Mouse (Mus musculus) stomach, postnatal 0 days (tissue): ENCODE results near the gene Pdgfa. TPM values are rescaled to one million over a fixed set of nuclear protein-coding genes. Genes with fewer than 3 reads are reported as not detected.

Experiments used
- ATAC-seq: fragments of 200-750 bp; cut with Nextera tagmentation; 2 replicates; pipeline ENCODE4 v1.8.0; 2017; ENCODE audit not compliant: low FRiP score, low TSS enrichment
- DNase-seq: peaks from one replicate; pipeline ENCODE4 v3.0.0-alpha.2; 2016; ENCODE audit warnings: low spot score
- H3K27ac ChIP-seq: fragments of 300-500 bp; sonication (generic); replicated peaks from 2 replicates; pipeline ENCODE4 v1.5.1; 2014; ENCODE audit warnings: mild to moderate bottlenecking, control low read depth
- H3K27me3 ChIP-seq: fragments of 300-500 bp; sonication (generic); 2 replicates; pipeline ENCODE4 v1.6.1; 2014; ENCODE audit warnings: low read length; ENCODE audit not compliant: control insufficient read depth, insufficient read depth
- H3K36me3 ChIP-seq: fragments of 300-500 bp; sonication (generic); 2 replicates; pipeline ENCODE4 v1.6.1; 2014; ENCODE audit warnings: low read length, mixed read lengths; ENCODE audit not compliant: control insufficient read depth, insufficient read depth
- H3K4me1 ChIP-seq: fragments of 300-500 bp; sonication (generic); replicated peaks from 2 replicates; pipeline ENCODE4 v1.6.1; 2014; ENCODE audit warnings: antibody characterized with exemption; ENCODE audit not compliant: control insufficient read depth, insufficient read depth
- H3K4me2 ChIP-seq: fragments of 300-500 bp; sonication (generic); replicated peaks from 2 replicates; pipeline ENCODE4 v1.6.1; 2014; ENCODE audit warnings: low read depth, mild to moderate bottlenecking, control low read depth, moderate library complexity
- H3K4me3 ChIP-seq: fragments of 300-500 bp; sonication (generic); 2 replicates; pipeline ENCODE4 v1.5.1; 2014; ENCODE audit warnings: low read depth, low read length, control low read depth
- H3K9ac ChIP-seq: fragments of 300-500 bp; sonication (generic); 2 replicates; pipeline ENCODE4 v1.6.1; 2014; ENCODE audit warnings: mild to moderate bottlenecking, low read length, control low read depth, mixed read lengths
- H3K9me3 ChIP-seq: fragments of 300-500 bp; sonication (generic); 2 replicates; pipeline ENCODE4 v1.6.1; 2016; ENCODE audit warnings: low read length; ENCODE audit not compliant: control insufficient read depth
- CTCF ChIP-seq: IDR thresholded peaks from 2 replicates; pipeline ENCODE4 v1.5.1; 2016; ENCODE audit warnings: antibody characterized with exemption, low read depth, mild to moderate bottlenecking, moderate library complexity
- EP300 ChIP-seq: optimal IDR thresholded peaks from 2 replicates; pipeline ENCODE3; 2016; ENCODE audit warnings: antibody characterized with exemption
- WGBS: fragments of 180-500 bp; shearing (Covaris S2); extraction: QIAGEN DNeasy Blood & Tissue Kit; methylation state at CpG from one replicate; pipeline ENCODE4 v1.1.7; 2014; 5-methylcytosine and 5-hydroxymethylcytosine counted together
- polyA plus RNA-seq: library from polyadenylated mRNA; unstranded; fragments of >200 nt; fragmentation: Nextera tagmentation; extraction: Ambion mirVana; gene quantifications from 2 replicates; pipeline ENCODE4 v1.2.1, GENCODE M21; 2015

Pdgfa gene
- polyA plus RNA-seq, 1 experiment from 2014 or later: 60.4 TPM

- Histone ChIP-seq H3K36me3 (no peaks in the 10 kb centered on the region), H3K9ac (peak overlapping the region; percentile 90; the same call in 1 of the 2 replicates), H3K4me2 (peak overlapping the region; percentile 90), H3K9me3 (no peaks in the 10 kb centered on the region), H3K27me3 (peaks cover 6% of the 10 kb centered on the region; the same call in 1 of the 2 replicates), H3K27ac (peak overlapping the region; percentile 99), H3K4me1 (peaks cover 18% of the 10 kb centered on the region; the same call in 1 of the 2 replicates), H3K4me3 (peak overlapping the region; percentile 73)
- ATAC-seq (peak; percentile 8; the same call in 1 of the 2 replicates), DNase-seq (no peak)
- WGBS: 29% methylated on average over 24 of the region's 24 CpGs
- peak; percentile 69 for TF ChIP-seq CTCF
- no peak for TF ChIP-seq EP300
Measured at GRCm38 (mm10) chr5:138996322-138997073, 672 bp downstream of the Pdgfa start.

GRCm38 (mm10) chr5:138995721-138996311 is 1.4 kb downstream of the Pdgfa start:
- Histone ChIP-seq H3K9me3 (no peaks in the 10 kb centered on the region), H3K4me3 (peak overlapping the region; percentile 73), H3K4me2 (peak overlapping the region; percentile 90), H3K36me3 (no peaks in the 10 kb centered on the region), H3K27ac (peak overlapping the region; percentile 99), H3K4me1 (peaks cover 21% of the 10 kb centered on the region; the same call in 1 of the 2 replicates), H3K27me3 (peaks cover 6% of the 10 kb centered on the region; the same call in 1 of the 2 replicates), H3K9ac (peak overlapping the region; percentile 90)
- TF ChIP-seq CTCF (peak; percentile 53), EP300 (no peak)
- peak; percentile 93 for DNase-seq
- peak; percentile 77 for ATAC-seq
- under 1% methylated on average over 43 of the region's 52 CpGs for WGBS

- WGBS: under 1% methylated on average over 62 of the region's 127 CpGs
- ATAC-seq: peak; percentile 59
- peak overlapping the region; percentile 90 for H3K4me2 ChIP-seq
- H3K27me3 ChIP-seq: peaks cover 6% of the 10 kb centered on the region; the same call in 1 of the 2 replicates
- H3K9me3 ChIP-seq: no peaks in the 10 kb centered on the region
- no peak for TF ChIP-seq EP300
- no peak for TF ChIP-seq CTCF
- no peaks in the 10 kb centered on the region; the same call in 1 of the 2 replicates for H3K36me3 ChIP-seq
- H3K4me3 ChIP-seq: peak overlapping the region; percentile 73
- peak; percentile 95 for DNase-seq
- H3K9ac ChIP-seq: peak overlapping the region; percentile 90
- H3K4me1 ChIP-seq: peaks cover 21% of the 10 kb centered on the region; the same call in 1 of the 2 replicates
- peak overlapping the region; percentile 99 for H3K27ac ChIP-seq
Measured at GRCm38 (mm10) chr5:138994786-138995720, 2.1 kb downstream of the Pdgfa start.

- Histone ChIP-seq H3K9ac (peak overlapping the region; percentile 90), H3K9me3 (no peaks in the 10 kb centered on the region), H3K27ac (peak overlapping the region; percentile 99), H3K4me2 (peak overlapping the region; percentile 90), H3K4me1 (peaks cover 21% of the 10 kb centered on the region; the same call in 1 of the 2 replicates), H3K36me3 (no peaks in the 10 kb centered on the region; the same call in 1 of the 2 replicates), H3K27me3 (peaks cover 6% of the 10 kb centered on the region; the same call in 1 of the 2 replicates), H3K4me3 (peak overlapping the region; percentile 73)
- TF ChIP-seq EP300 (no peak), CTCF (no peak)
- ATAC-seq (peak; percentile 34), DNase-seq (peak; percentile 87)
- WGBS: under 1% methylated on average over 46 of the region's 48 CpGs
Measured at GRCm38 (mm10) chr5:138994108-138994785, 2.9 kb downstream of the Pdgfa start.
